Mouse (Mus musculus) lung, postnatal 0 days (tissue): Measurements from ENCODE around the gene Iah1.

Experiments
- CTCF ChIP-seq: IDR thresholded peaks from 2 replicates; pipeline ENCODE4 v1.5.1; 2016; ENCODE audit warnings: antibody characterized with exemption, mild to moderate bottlenecking
- EP300 ChIP-seq: IDR thresholded peaks from 2 replicates; pipeline ENCODE4 v1.6.1; 2016; ENCODE audit warnings: antibody characterized with exemption, mild to moderate bottlenecking, control low read depth

GRCm38 (mm10) chr12:21353681-21354080, 37.5 kb downstream of the Iah1 start:
- TF ChIP-seq CTCF: no peak
- TF ChIP-seq EP300: no peak
